Mouse (Mus musculus) gastrocnemius, adult 2 months (tissue): ENCODE measurements around the gene Map4k2. TPM values are rescaled to one million over a fixed set of nuclear protein-coding genes. Genes with fewer than 3 reads are reported as not detected.
A peak's percentile ranks its signal among the peaks of the same experiment; 100 is the strongest.

ENCODE experiments used
- DNase-seq: peaks from one replicate; pipeline ENCODE4 v3.0.0; 2022
- H3K27ac ChIP-seq: fragments of 200-600 bp; 2 replicates; pipeline ENCODE4 v1.8.1; 2022; ENCODE audit warnings: mild to moderate bottlenecking
- H3K4me3 ChIP-seq: fragments of 200-600 bp; 2 replicates; pipeline ENCODE4 v1.8.1; 2022; ENCODE audit warnings: mild to moderate bottlenecking, moderate library complexity
- CTCF ChIP-seq: fragments of 200-600 bp; IDR thresholded peaks from 2 replicates; pipeline ENCODE4 v1.8.1; 2022; ENCODE audit warnings: antibody characterized with exemption, mild to moderate bottlenecking, moderate library complexity
- intact Hi-C: fragments of 180-260 bp; cut with DNase I; formaldehyde crosslinking; loops from one replicate; pipeline ENCODE4 v1.15.1; 2025
- total RNA-seq, 2 experiments: library from RNA; stranded (reverse); gene quantifications; 2 replicates each; pipeline ENCODE4 v1.2.3; 2021

The Map4k2 gene
- total RNA-seq, 2 experiments from 2014 or later: 13.1 to 14.2 TPM

GRCm38 (mm10) chr19:6354030-6354429 lies 13.1 kb downstream of the Map4k2 start:
- DNase-seq: peak; percentile 19
- no peak for TF ChIP-seq CTCF

GRCm38 (mm10) chr19:6361291-6361690 lies 20.4 kb downstream of the Map4k2 start:
- DNase-seq: peak; percentile 15
- no peak overlapping the region for H3K27ac ChIP-seq
- no peak overlapping the region for H3K4me3 ChIP-seq
- TF ChIP-seq CTCF: no peak
- intact Hi-C loops: no loop called here

More at GRCm38 (mm10) chr19:6354030-6354429, 13.1 kb downstream of the Map4k2 start:
- intact Hi-C loops: no loop called here
- H3K4me3 ChIP-seq: no peak overlapping the region
- peak overlapping the region; percentile 20; the same call in 1 of the 2 replicates for H3K27ac ChIP-seq

GRCm38 (mm10) chr19:6363091-6363410 lies 22.1 kb downstream of the Map4k2 start:
- H3K27ac ChIP-seq: peak overlapping the region; percentile 95
- DNase-seq: no peak
- H3K4me3 ChIP-seq: peak overlapping the region; percentile 98
- TF ChIP-seq CTCF: no peak
- intact Hi-C loops: no loop called here

GRCm38 (mm10) chr19:6363411-6364240 lies 22.7 kb downstream of the Map4k2 start, which contains the start of gene Sf1:
Gene Sf1 (plus strand): TSS chr19:6363690.
- H3K27ac ChIP-seq: peak within 1 kb of the TSS; percentile 95
- H3K4me3 ChIP-seq: peak within 1 kb of the TSS; percentile 98
- DNase-seq: peak; percentile 100
- no peak for TF ChIP-seq CTCF
- intact Hi-C loops: no loop called here

- peak; percentile 97 for DNase-seq
- peak overlapping the region; percentile 95 for H3K27ac ChIP-seq
- no peak for TF ChIP-seq CTCF
- intact Hi-C loops: no loop called here
- peak overlapping the region; percentile 98 for H3K4me3 ChIP-seq
Measured at GRCm38 (mm10) chr19:6364317-6364725, 23.4 kb downstream of the Map4k2 start.

DNA sequence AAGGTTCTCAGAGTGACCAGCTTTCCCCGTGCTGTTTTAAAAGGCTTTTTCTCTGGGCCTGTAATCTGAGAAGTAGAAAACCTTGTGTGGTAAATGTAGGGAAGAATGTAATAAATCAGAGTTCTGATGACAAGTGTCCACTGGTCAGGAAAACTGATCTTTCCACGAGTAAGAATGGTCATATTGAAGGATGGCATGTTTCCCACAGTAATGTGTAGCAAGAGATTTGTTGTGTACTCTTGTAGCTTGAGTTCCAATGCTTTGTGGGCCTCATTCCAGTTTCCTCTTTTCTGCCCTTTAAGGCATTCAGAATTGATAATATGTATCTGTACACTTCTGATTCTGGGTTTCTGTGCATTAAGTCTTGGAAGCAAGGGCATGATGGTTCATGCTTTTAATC lies 23.9 kb downstream of the Map4k2 start:
- no peak for TF ChIP-seq CTCF
- H3K4me3 ChIP-seq: peak overlapping the region; percentile 98
- no peak for DNase-seq
- H3K27ac ChIP-seq: peak overlapping the region; percentile 95
- intact Hi-C loops: no loop called here

GRCm38 (mm10) chr19:6370175-6370574 lies 29.2 kb downstream of the Map4k2 start:
- no peak for TF ChIP-seq CTCF
- DNase-seq: peak; percentile 16
- Histone ChIP-seq H3K4me3 (peak overlapping the region; percentile 13), H3K27ac (peak overlapping the region; percentile 72)
- intact Hi-C loops: no loop called here

DNA sequence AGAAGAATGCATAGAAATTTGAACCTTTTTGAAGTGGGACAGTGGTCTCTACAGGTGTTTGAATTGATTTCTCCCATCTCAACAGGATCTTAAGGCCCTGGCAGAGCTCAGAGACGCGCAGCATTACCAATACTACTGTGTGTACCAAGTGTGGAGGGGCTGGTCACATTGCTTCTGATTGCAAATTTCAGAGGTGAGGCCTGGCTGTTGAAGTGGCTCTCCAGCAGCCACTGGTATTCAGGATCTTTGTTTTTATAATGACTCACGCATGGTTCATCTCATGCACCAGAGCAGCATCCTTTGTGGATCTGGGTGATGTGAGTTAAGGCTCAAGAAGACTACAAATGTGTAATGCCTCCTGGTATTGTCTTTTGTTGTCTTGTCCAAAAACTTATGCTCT lies 31.5 kb downstream of the Map4k2 start:
- no peak overlapping the region for H3K27ac ChIP-seq
- intact Hi-C loops: loop anchor here (2.0 kb wide), 1 partner anchor 28 kb away; no protein-coding TSS in a partner anchor
- no peak for TF ChIP-seq CTCF
- H3K4me3 ChIP-seq: no peak overlapping the region
- DNase-seq: peak; percentile 8

DNA sequence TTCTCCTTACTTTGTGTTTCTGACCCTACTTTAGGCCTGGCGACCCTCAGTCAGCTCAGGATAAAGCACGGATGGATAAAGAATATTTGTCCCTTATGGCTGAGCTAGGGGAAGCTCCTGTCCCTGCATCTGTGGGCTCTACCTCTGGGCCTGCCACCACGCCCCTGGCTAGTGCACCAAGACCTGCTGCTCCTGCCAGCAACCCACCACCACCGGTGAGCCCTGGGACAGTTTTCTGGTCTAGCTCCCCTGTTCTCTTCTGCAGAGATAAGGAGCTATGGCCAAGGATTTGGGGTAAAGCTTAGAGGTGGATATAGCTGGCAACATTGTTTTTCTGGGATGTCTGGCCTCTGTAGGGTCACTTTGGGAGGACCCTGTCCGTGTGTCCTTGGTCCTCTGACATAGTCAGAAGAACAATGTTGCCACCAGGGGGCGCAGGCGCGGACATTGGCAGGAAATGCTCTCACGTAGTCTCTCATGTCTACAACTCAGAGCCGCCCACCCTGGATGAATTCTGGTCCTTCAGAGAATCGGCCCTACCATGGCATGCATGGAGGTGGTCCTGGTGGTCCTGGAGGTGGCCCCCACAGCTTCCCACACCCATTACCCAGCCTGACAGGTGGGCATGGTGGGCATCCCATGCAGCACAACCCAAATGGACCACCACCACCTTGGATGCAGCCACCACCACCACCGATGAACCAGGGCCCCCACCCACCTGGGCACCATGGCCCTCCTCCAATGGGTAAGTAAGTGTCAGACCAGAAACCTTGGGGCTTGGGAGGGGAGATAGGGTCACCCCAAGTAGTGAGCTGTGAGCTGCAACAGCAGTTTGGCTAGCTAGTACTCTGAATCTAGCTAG lies 32.8 kb downstream of the Map4k2 start:
- Histone ChIP-seq H3K27ac (peak overlapping the region; percentile 92), H3K4me3 (peak overlapping the region; percentile 60)
- DNase-seq: peak; percentile 92
- intact Hi-C loops: loop anchor here (2.0 kb wide), 1 partner anchor 27 kb away; no protein-coding TSS in a partner anchor
- TF ChIP-seq CTCF: peak; percentile 87

GRCm38 (mm10) chr19:6374571-6374970 lies 33.6 kb downstream of the Map4k2 start:
- peak; percentile 50 for DNase-seq
- Histone ChIP-seq H3K27ac (peak overlapping the region; percentile 92), H3K4me3 (peak overlapping the region; percentile 60)
- TF ChIP-seq CTCF: no peak
- intact Hi-C loops: no loop called here

DNA sequence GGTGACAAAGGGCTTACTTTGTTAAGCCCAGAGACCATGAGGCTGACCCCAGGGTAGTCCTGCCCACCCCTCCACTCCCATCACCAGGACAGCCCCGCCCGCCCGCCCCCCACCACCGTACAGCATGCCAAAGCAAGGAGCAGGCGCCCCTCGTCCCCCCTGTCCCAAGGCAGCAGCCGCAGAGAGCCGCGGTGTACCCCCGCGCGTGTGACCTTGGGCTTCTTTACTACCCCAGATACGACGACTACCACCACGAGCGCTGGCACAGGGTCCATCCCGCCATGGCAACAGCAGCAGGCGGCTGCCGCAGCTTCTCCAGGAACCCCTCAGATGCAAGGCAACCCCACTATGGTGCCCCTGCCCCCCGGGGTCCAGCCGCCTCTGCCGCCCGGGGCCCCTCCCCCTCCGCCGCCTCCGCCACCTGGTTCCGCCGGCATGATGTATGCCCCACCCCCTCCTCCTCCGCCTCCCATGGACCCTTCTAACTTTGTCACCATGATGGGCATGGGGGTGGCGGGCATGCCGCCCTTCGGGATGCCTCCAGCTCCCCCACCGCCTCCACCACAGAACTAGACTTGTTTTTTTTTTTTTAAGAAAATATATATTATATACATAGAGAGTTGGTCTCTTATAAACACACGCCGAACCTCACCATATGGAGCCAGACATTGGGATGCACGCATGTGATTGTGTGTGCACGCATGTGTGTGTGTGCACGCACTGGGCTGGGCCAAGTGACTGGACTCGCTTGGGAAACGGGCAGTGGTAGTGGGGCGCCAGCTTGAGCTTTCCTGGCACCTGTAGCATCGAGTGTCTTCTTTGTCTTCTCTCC lies 34.7 kb downstream of the Map4k2 start:
- intact Hi-C loops: loop anchor here (1.0 kb wide), 1 partner anchor 9 kb away; the partner anchor contains the start of gene Pygm
- no peak for TF ChIP-seq CTCF
- DNase-seq: peak; percentile 52
- Histone ChIP-seq H3K4me3 (peak overlapping the region; percentile 64), H3K27ac (peak overlapping the region; percentile 92)

GRCm38 (mm10) chr19:6376255-6376564 lies 35.3 kb downstream of the Map4k2 start:
- H3K27ac ChIP-seq: peak overlapping the region; percentile 92
- peak; percentile 79 for TF ChIP-seq CTCF
- H3K4me3 ChIP-seq: peak overlapping the region; percentile 64
- intact Hi-C loops: loop anchor here (1.0 kb wide), 1 partner anchor 8 kb away; the partner anchor contains the start of gene Pygm
- DNase-seq: peak; percentile 88
